ENCODE assay signal across 9 mouse cellular contexts in genomic region chr7:19811114-19811513, GRCm38 (mm10). TPM values are rescaled to one million over a fixed set of nuclear protein-coding genes. Genes with fewer than 3 reads are reported as not detected.
DNase-seq lines count a peak whose midpoint lies in the region; ATAC-seq and TF ChIP-seq lines count a peak whose summit lies in the region.
"Had no signal": no experiment of that assay in that cellular context is flagged by ENCODE, and none has a peak within 500 bp of the region (broad histone marks: within the 10 kb centered on the region; RNA-seq: fewer than 3 reads in every experiment).

No protein-coding gene starts in this region.

- H3K4me1 ChIP-seq in embryonic facial prominence, embryonic 14.5 days (ENCODE audit: control insufficient read depth, insufficient read depth, low read length): peaks cover 5% of the 10 kb centered on the region
- no peaks in the 10 kb centered on the region for H3K4me1 ChIP-seq in hindbrain, postnatal 0 days (ENCODE audit: insufficient read depth, low read length)
- peaks cover 14% of the 10 kb centered on the region for H3K4me1 ChIP-seq in liver, embryonic 11.5 days (replicated peaks; ENCODE audit: control insufficient read depth, insufficient read depth, low read length)

- peak overlapping the region; percentile 3; the same call in 1 of the 2 replicates for H3K9ac ChIP-seq in embryonic facial prominence, embryonic 14.5 days (ENCODE audit: low read depth, low read length)
- H3K9ac ChIP-seq in hindbrain, postnatal 0 days (replicated peaks; ENCODE audit: low read length): no peak overlapping the region
- H3K9ac ChIP-seq in liver, embryonic 11.5 days (ENCODE audit: low read depth, low read length): no peak overlapping the region

- TF ChIP-seq CTCF in hindbrain, postnatal 0 days (IDR thresholded peaks at IDR 0.05; ENCODE audit: low read depth): no peak

- peak overlapping the region; percentile 23 for H3K4me2 ChIP-seq in embryonic facial prominence, embryonic 14.5 days (ENCODE audit: low read depth, low read length)
- H3K4me2 ChIP-seq in hindbrain, postnatal 0 days (ENCODE audit: low read depth, low read length): peak overlapping the region; percentile 49
- peak overlapping the region; percentile 51 for H3K4me2 ChIP-seq in liver, embryonic 11.5 days

- H3K9me3 ChIP-seq in embryonic facial prominence, embryonic 14.5 days (ENCODE audit: control insufficient read depth, low read length): no peaks in the 10 kb centered on the region
- H3K9me3 ChIP-seq in hindbrain, postnatal 0 days (ENCODE audit: low read length): no peaks in the 10 kb centered on the region
- H3K9me3 ChIP-seq in liver, embryonic 11.5 days (ENCODE audit: control insufficient read depth, low read length): no peaks in the 10 kb centered on the region

- no peaks in the 10 kb centered on the region for H3K36me3 ChIP-seq in embryonic facial prominence, embryonic 14.5 days (ENCODE audit: control insufficient read depth, insufficient read depth, low read length)
- H3K36me3 ChIP-seq in hindbrain, postnatal 0 days (ENCODE audit: insufficient read depth, low read length): no peaks in the 10 kb centered on the region
- no peaks in the 10 kb centered on the region for H3K36me3 ChIP-seq in liver, embryonic 11.5 days (ENCODE audit: control insufficient read depth, insufficient read depth, low read length)

- no peak overlapping the region for H3K27ac ChIP-seq in embryonic facial prominence, embryonic 14.5 days (replicated peaks; ENCODE audit: low read depth, low read length)
- H3K27ac ChIP-seq in hindbrain, postnatal 0 days: no peak overlapping the region
- H3K27ac ChIP-seq in liver, embryonic 11.5 days (ENCODE audit: low read depth, low read length): no peak overlapping the region

- 5% methylated on average over 22 of the region's 22 CpGs for WGBS in embryonic facial prominence, embryonic 14.5 days
- 7% methylated on average over 22 of the region's 22 CpGs for WGBS in hindbrain, postnatal 0 days
- 7% methylated on average over 22 of the region's 22 CpGs for WGBS in liver, embryonic 11.5 days

- H3K4me3 ChIP-seq in embryonic facial prominence, embryonic 14.5 days (ENCODE audit: low read depth, low read length): no peak overlapping the region; the same call in 1 of the 2 replicates
- peak overlapping the region; percentile 14 for H3K4me3 ChIP-seq in hindbrain, postnatal 0 days (ENCODE audit: low read length)
- H3K4me3 ChIP-seq in liver, embryonic 11.5 days (ENCODE audit: low read depth, low read length): 0 out of 2 replicates have a peak overlapping the region, but pooled peaks have one; percentile 14

- ATAC-seq in embryonic facial prominence, embryonic 14.5 days (ENCODE audit: low read depth): peak; percentile 30; the same call in 1 of the 2 replicates
- ATAC-seq in hindbrain, postnatal 0 days: peak; percentile 54
- ATAC-seq in liver, embryonic 11.5 days (replicated peaks; ENCODE audit: low FRiP score): peak; percentile 53

- H3K27me3 ChIP-seq in embryonic facial prominence, embryonic 14.5 days (replicated peaks; ENCODE audit: control insufficient read depth, insufficient read depth, low read length): peaks cover 40% of the 10 kb centered on the region
- H3K27me3 ChIP-seq in hindbrain, postnatal 0 days (ENCODE audit: insufficient read depth, low read length): peaks cover 16% of the 10 kb centered on the region
- H3K27me3 ChIP-seq in liver, embryonic 11.5 days (replicated peaks; ENCODE audit: control insufficient read depth, insufficient read depth, low read length): peaks cover 21% of the 10 kb centered on the region

- peak; percentile 78 for DNase-seq in lung, adult 18-20 months
- DNase-seq in lung, postnatal 25 days (ENCODE audit: low spot score): no peak
- DNase-seq in embryonic facial prominence, embryonic 14.5 days (ENCODE audit: low spot score): peak; percentile 37
- peak; percentile 23 for DNase-seq in hindbrain, postnatal 0 days (ENCODE audit: low spot score)
- DNase-seq in liver, embryonic 11.5 days (ENCODE audit: low spot score): peak; percentile 66
- DNase-seq in retina, embryonic 14.5 days (ENCODE audit: low spot score): peak; percentile 62
- DNase-seq in cerebellum, adult 9-11 months: no peak
- no peak for DNase-seq in urinary bladder, postnatal 25 days (ENCODE audit: low spot score)

RNA-seq across cellular contexts. Expression of gene Bcl3, which starts 11.5 kb away (rescaled TPM):
- polyA plus RNA-seq in embryonic facial prominence, embryonic 14.5 days (2014; fragmentation: Nextera tagmentation; extraction: Ambion mirVana): 4.3 and 4.6 TPM in 2 replicates
- total RNA-seq in hindbrain, postnatal 0 days (2014; rRNA removed): 0.40 and 0.89 TPM in 2 replicates
- polyA plus RNA-seq in hindbrain, postnatal 0 days (2015; fragmentation: Nextera tagmentation; extraction: Ambion mirVana): 0.66 and 1.1 TPM in 2 replicates
- polyA plus RNA-seq in liver, embryonic 11.5 days (2014; fragmentation: Nextera tagmentation; extraction: Ambion mirVana): 5.4 and 7.0 TPM in 2 replicates

RNA-seq across cellular contexts. Expression of gene Cblc, which starts 14.5 kb away (rescaled TPM):
- 4.7 TPM in 2 replicates for polyA plus RNA-seq in embryonic facial prominence, embryonic 14.5 days (2014; fragmentation: Nextera tagmentation; extraction: Ambion mirVana)
- total RNA-seq in hindbrain, postnatal 0 days (2014; rRNA removed): not detected in 2 replicates
- 0.46 and 0.55 TPM in 2 replicates for polyA plus RNA-seq in hindbrain, postnatal 0 days (2015; fragmentation: Nextera tagmentation; extraction: Ambion mirVana)
- 1.4 TPM in 2 replicates for polyA plus RNA-seq in liver, embryonic 11.5 days (2014; fragmentation: Nextera tagmentation; extraction: Ambion mirVana)

RNA-seq across cellular contexts. Expression of gene Bcam, which starts 40.3 kb away (rescaled TPM):
- polyA plus RNA-seq in embryonic facial prominence, embryonic 14.5 days (2014; fragmentation: Nextera tagmentation; extraction: Ambion mirVana): 101 and 114 TPM in 2 replicates
- 43.2 and 50.7 TPM in 2 replicates for total RNA-seq in hindbrain, postnatal 0 days (2014; rRNA removed)
- 29.0 and 30.7 TPM in 2 replicates for polyA plus RNA-seq in hindbrain, postnatal 0 days (2015; fragmentation: Nextera tagmentation; extraction: Ambion mirVana)
- 17.5 and 21.8 TPM in 2 replicates for polyA plus RNA-seq in liver, embryonic 11.5 days (2014; fragmentation: Nextera tagmentation; extraction: Ambion mirVana)

RNA-seq across cellular contexts. Expression of gene Gm19345, which starts 40.7 kb away (rescaled TPM):
- 0.69 and 0.75 TPM in 2 replicates for polyA plus RNA-seq in embryonic facial prominence, embryonic 14.5 days (2014; fragmentation: Nextera tagmentation; extraction: Ambion mirVana)
- total RNA-seq in hindbrain, postnatal 0 days (2014; rRNA removed): 41.5 and 53.7 TPM in 2 replicates
- 14.6 and 16.1 TPM in 2 replicates for polyA plus RNA-seq in hindbrain, postnatal 0 days (2015; fragmentation: Nextera tagmentation; extraction: Ambion mirVana)
- polyA plus RNA-seq in liver, embryonic 11.5 days (2014; fragmentation: Nextera tagmentation; extraction: Ambion mirVana): not detected in 2 replicates
- total RNA-seq: gastrocnemius, postnatal 4 days had no signal

RNA-seq across cellular contexts. Expression of gene Ceacam16, which starts 50.0 kb away (rescaled TPM):
- not detected in 2 replicates for polyA plus RNA-seq in embryonic facial prominence, embryonic 14.5 days (2014; fragmentation: Nextera tagmentation; extraction: Ambion mirVana)
- not detected in 2 replicates for total RNA-seq in hindbrain, postnatal 0 days (2014; rRNA removed)
- 0.86 and 0.89 TPM in 2 replicates for polyA plus RNA-seq in hindbrain, postnatal 0 days (2015; fragmentation: Nextera tagmentation; extraction: Ambion mirVana)
- polyA plus RNA-seq in liver, embryonic 11.5 days (2014; fragmentation: Nextera tagmentation; extraction: Ambion mirVana): not detected in 2 replicates
- total RNA-seq: gastrocnemius, postnatal 4 days had no signal

Comparison
In these comparisons a context has a peak if more than half of its experiments do, and no peak if none do; other contexts are left out.
1. DNase-seq: peak in lung, adult 18-20 months (2 of 2), embryonic facial prominence, embryonic 14.5 days (single experiment), hindbrain, postnatal 0 days (single experiment), liver, embryonic 11.5 days (single experiment) and retina, embryonic 14.5 days (single experiment); none in lung, postnatal 25 days (single experiment), cerebellum, adult 9-11 months (single experiment) and urinary bladder, postnatal 25 days (single experiment).
2. Peak in every context shown above with its lines, with median percentiles within 50 percentile points of each other: ATAC-seq and H3K4me2 ChIP-seq.